Mouse (Mus musculus) thymus, adult 2 months (tissue): ENCODE measurements around the gene Gtf2a1.

Experiments
- CTCF ChIP-seq: fragments of 200-500 bp; IDR thresholded peaks from 2 replicates; pipeline ENCODE4 v1.5.1; 2012; ENCODE audit warnings: mild to moderate bottlenecking, control low read depth, low read length, moderate library complexity, borderline replicate concordance; ENCODE audit not compliant: control insufficient read depth, poor library complexity, insufficient read depth; ENCODE audit errors: extremely low read depth
- POLR2A ChIP-seq: fragments of 200-500 bp; IDR thresholded peaks from 2 replicates; pipeline ENCODE4 v1.6.1; 2012; ENCODE audit warnings: mild to moderate bottlenecking, low read length, control low read depth, moderate library complexity; ENCODE audit not compliant: control insufficient read depth, poor library complexity, insufficient read depth; ENCODE audit errors: extremely low read depth

GRCm38 (mm10) chr12:91579665-91580064, 10.6 kb downstream of the Gtf2a1 start:
- no peak for TF ChIP-seq CTCF
- no peak for TF ChIP-seq POLR2A
